Mouse (Mus musculus) spleen, embryonic (tissue): ENCODE results near the gene Ccdc137.

ENCODE experiments used
- CTCF ChIA-PET: fragments of 350-600 bp; sonication (Branson Sonifier 250); formaldehyde crosslinking; loops from one replicate; lab custom pipeline; 2022; lab: Charles Lee

The Ccdc137 gene

DNA sequence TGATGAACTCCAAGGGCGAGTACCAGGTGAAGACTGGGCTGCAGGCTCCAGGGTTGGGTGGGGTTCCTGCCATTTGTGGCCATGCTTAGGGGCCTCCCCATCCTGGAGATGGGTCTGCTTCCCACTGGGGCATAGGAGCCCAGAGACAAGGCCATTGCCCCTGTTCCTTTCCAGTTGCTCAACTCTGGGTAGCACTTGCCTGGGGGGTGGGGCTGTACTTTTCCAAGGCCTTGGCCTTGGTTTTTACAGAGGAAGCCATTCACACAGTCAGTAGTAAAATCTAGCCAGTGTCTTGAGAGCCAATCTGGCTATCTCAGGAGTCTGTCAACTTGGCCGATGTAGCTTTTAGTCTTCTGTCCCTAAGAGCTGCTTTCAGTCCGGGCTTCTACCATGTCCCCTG, 39.5 kb downstream of the Ccdc137 start:
- CTCF ChIA-PET = interaction anchor here (0.6 kb wide), 1 partner anchor 97 kb away, joined by 3 read pairs; no protein-coding TSS in a partner anchor

GRCm38 (mm10) chr11:120498226-120498625, 40.3 kb downstream of the Ccdc137 start:
- CTCF ChIA-PET = no interaction called here

DNA sequence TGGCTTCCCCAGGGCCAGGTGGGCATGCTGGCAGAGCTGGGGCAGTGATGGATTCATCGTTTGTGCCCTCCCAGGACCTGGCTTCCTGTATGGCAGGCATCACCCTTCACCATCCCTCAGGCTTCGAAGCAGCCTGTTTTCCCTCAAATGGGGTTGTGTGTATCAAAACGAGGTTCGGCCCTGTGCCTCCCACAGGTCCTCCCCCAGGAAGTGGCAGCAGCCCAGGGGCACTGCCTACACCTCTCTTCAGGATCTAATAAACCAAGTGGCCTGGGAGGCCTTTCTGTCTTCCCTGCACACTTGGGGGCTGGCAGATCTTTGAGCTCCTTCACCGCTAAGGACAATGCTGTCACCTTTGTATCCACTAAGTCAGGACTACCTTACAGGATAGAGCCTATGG, 41.0 kb downstream of the Ccdc137 start:
- CTCF ChIA-PET = no interaction called here

DNA sequence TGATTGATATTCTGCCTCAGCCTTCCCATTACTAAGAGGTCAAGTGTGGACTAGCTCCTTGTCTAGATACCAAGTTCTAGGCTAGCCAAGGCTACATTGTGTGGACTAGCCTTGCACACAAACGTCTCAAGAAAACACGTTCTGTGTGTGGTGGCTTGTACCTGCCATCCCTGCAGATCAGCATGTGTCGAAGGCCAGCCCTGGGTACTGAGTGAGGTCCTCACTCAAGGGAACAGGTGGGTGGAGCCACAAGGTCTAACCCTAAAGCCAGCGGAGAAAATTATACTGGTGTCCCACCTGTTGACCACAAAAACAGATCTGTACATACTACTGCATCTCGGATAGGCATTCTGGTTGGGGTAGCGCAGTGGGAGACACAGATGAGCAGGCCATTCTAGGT, 42.0 kb downstream of the Ccdc137 start:
- CTCF ChIA-PET = no interaction called here

DNA sequence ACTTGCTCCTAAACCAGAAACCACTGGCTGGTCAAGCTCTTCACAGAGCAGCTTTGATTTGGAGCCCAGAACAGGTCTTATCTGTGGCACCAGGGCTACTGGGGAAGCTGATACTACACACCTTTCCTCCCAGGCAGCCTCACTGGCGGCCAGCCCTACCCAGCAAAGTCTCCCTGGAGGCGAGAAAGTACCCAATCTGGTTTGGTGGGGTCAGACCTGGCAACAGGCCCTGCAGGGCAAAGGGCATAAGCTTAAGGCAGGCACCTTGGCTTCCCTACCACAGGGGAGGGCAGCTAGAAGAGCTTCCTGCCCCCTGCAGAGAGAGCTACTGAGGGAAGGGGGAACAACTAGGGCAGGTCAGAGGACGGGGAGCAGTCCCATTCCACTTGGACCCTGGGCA, 42.4 kb downstream of the Ccdc137 start:
- CTCF ChIA-PET = no interaction called here

DNA sequence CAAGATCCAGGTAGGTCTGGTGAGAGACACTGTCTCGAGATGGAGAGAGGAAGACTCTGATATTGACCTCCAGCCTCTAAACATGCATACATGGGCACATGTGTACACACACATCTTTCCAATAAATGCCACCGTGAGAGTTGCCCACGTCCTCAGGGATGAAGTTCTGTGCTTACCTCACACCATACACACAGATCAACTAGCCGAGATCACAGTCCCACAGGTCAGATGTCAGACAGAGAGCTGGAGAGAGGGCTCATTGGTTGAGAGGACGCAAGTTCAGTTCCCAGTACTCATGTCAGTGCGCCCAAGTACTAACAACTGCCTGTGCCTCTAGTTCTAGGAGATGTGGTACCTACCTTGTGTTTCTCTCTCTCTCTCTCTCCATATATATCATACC, 43.1 kb downstream of the Ccdc137 start:
- CTCF ChIA-PET = no interaction called here

DNA sequence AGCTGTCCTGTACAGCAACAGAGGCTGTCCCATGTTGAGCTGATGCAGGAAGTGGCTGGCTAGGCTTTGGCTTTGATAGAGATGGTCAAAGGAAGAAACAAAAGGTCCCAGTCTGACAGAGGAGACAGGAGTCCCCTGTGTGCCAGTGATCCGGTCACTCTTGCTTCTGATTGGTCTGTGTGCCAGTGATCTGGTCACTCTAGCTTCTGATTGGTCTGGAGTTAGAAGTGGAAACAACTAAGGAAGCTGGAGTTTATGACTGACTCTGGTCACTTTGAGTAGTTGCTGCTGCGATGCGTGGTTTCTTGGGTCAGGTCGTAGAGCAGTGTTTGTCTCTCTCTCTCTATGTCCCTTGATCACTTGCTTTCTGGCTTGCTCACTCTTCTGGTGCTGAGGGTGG, 43.8 kb downstream of the Ccdc137 start:
- CTCF ChIA-PET = no interaction called here

GRCm38 (mm10) chr11:120505661-120506060, 47.7 kb downstream of the Ccdc137 start:
- CTCF ChIA-PET = interaction anchor here (0.7 kb wide), 2 partner anchors 57 to 212 kb away, joined by 8 to 11 read pairs; no protein-coding TSS in a partner anchor

GRCm38 (mm10) chr11:120506899-120507298, 49.0 kb downstream of the Ccdc137 start:
- CTCF ChIA-PET = no interaction called here

DNA sequence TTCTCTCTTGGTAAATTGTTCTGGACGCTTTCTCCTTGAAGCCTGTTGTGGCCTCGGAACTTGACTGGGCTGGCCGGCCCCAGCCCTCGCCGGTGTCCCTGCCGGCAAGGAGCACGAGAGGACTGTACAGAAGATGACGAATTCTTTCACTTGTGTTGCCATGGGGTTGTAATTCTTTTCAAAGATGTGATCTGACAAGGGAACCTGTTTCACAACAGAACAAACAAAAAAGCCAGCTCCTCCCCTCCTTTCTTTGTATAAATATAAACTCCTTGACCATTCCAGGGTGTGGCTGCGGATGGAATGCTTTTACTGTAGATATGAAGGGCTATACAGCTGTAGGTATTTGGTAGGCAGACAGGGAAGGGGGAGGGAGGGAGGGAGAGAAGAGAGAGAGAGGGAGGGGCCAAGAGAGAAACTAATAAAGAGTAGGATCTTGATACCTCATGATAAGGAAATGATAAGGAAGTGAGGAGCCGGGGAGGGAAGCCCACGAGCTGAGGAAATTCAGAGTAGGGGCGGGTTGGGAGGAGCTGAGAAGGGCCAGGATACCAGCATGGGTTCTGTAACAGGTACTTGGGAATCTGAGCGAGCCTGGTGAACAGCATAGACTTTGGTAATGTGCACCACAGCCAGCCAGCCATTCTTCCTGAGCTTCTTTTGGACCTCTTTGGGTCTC, 49.8 kb downstream of the Ccdc137 start:
- CTCF ChIA-PET = no interaction called here

- CTCF ChIA-PET = no interaction called here
Measured at GRCm38 (mm10) chr11:120508290-120508870, 50.5 kb downstream of the Ccdc137 start.

DNA sequence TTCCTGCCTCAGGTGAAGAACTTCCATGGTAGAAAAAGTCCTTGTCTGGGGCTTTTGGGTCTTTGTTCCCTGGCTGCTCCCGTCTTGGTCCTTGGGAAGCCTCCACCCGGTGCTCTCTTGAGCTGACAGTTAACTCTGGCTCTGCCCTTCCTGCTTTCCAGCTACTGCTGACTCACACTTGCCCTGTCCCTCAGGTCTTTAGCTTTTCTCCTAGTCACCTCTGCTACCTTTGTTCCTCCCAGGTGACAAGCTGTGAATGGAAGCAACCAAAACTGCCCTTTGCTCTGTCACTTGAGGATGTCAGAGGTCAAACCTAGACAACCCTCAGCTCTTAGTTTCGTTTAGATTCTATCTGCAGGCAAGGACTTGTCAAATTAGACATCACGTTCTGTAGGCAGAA, 52.0 kb downstream of the Ccdc137 start:
- CTCF ChIA-PET = interaction anchor here (0.6 to 1.0 kb wide), 2 partner anchors 14 to 533 kb away, joined by 3 to 13 read pairs; no protein-coding TSS in a partner anchor

DNA sequence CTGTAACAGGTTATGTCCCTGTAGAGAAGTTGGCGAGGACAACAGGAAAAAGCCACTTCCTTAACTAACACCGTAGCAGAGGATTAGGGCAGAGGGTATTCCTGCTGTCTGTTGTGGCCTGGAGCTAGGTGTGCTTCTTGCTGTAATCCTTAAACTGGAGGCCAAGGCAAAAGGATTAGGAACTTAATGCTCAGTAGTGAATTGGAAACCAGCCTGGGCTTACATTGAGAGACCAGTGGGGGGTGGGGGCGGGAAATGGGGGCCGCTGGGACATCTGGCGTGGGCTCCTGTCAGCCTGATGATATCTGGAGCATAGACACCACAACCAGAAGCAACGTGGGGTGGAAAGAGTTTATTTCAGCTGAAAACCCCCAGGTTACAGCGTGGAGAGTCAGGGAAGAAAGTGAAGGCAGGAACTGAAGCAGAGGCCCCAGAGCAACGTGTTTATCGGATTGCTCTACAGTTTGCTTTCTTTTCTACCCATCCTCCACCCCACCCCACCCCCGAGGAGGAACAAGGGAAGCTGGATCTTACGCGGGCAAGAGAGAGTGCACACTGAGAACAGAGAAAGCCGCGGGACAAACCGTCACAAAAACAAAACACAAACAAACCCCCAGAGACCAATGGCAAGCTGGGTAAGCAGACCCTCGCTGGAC, 52.6 kb downstream of the Ccdc137 start:
- CTCF ChIA-PET = interaction anchor here (0.6 to 1.0 kb wide), 5 partner anchors 8 to 533 kb away, joined by 3 to 13 read pairs (median 4); no protein-coding TSS in a partner anchor

DNA sequence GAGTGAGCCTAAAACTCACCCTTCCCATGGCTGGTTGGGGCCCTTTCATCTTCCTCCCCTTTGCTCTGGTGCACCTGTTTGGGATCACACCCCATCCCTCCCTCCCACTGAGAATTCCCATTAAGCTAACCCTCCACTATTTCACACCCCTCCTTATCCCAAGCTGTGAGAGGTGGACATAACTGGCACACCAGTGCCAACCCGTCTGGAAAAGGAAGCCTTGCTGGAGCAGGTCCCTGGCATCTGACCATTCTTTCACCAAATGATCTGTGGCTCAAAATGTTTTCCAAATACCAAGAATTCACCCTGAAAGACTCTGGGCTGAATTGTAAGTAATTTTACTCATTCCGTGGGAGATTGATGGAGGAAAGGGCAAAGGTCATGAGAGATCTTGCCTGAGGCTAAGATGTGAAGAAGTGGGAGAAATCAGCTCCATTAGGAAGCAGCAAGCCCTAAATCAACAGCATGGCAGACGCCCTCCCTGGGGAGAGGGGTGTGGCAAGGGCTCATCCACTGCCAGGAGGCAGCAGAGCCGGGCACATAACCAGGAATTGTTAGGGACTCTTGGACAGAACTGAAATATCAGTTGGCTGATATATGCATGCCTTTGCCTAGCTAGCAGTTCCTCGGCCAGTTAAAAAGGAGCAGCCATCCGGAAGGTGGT, 55.0 kb downstream of the Ccdc137 start:
- CTCF ChIA-PET = interaction anchor here (0.5 to 1.5 kb wide), 5 partner anchors 42 to 1245 kb away, joined by 4 to 8 read pairs (median 7); partner anchors contain the start of gene Gaa
